Mouse (Mus musculus) left cerebral cortex, postnatal 14 days (tissue): ENCODE measurements around the gene Card11. TPM values are rescaled to one million over a fixed set of nuclear protein-coding genes. Genes with fewer than 3 reads are reported as not detected.

Experiments
- DNase-seq, 2 experiments: peaks; one replicate each; pipeline ENCODE4 v3.0.0; 2021 to 2022; ENCODE audit warnings: low spot score in 2 of 2, mixed read lengths in 1 of 2
- intact Hi-C: fragments of 180-260 bp; cut with DNase I; formaldehyde crosslinking; loops from one replicate; pipeline ENCODE4 v1.15.1; 2025
- total RNA-seq, 2 experiments: library from RNA; stranded (reverse); gene quantifications; 2 replicates each; pipeline ENCODE4 v1.2.3; 2021

The Card11 gene
- total RNA-seq, 2 experiments from 2014 or later: 0.27 to 0.37 TPM

- no peak for DNase-seq
- intact Hi-C loops: no loop called here
Observed at GRCm38 (mm10) chr5:140935848-140936247, 64.5 kb downstream of the Card11 start.

DNA sequence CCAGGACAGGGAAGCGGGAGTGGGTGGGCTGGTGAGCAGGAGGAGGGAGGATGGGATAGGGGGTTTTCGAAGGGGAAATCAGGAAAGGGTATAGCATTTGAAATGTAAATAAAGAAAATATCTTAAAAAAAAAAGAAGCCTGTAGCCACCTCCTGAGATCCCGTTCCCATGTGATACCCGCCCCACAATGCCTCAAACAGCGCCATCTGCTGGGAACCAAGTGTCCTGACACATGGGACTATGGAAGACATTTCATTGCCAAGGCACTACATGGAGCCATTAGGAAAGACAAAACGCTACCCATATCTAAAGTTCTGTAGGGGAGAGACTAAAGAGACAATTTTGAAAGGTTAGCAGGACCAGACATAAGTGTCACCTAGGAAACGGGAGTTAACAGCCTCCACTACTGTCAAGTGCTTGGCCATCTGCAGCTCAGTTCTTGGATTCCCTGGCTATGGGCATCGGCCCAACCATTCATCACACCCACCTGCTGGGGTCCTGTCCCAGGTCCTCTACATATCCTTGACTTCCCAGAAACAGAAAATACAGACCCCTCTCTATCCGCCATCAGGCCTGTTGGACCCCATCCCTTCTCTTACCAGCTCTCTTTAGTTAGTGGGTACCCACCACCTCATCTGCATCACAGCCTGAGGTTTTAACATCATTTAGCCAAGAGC, 65.6 kb downstream of the Card11 start:
- intact Hi-C loops: no loop called here
- DNase-seq: no peak

DNA sequence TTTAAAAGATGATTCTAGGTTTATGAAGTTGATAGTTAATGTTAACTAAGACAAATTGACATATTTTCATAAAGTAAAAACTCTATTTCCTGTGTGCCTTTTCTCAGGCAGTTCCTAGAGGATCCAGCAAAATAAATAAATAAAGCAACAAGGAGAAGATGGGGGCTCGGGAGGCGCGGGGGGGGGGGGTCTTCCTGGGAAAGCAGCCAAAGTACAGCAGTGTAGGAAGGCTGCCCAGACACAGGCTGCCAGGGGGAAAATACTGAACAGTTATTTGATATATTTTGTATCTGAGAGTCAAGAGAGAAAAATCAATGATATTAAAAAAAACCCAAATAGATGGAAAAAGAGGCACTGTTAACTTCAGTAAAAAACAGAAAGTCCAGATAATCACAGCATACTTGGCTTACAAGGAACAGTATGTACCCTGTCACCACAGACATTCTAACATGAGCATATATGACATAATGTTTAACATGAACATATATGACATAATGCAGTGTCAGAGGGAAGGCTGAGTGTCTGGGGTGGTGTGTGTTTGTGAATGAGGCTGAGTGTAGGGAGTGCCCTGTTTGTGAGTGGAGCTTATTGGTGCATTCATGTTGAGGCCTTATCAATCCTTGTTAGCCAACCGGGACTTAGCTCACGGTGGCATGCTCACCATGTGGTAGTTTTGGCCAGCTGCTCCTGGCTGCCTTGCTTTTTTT, 68.7 kb downstream of the Card11 start:
- no peak for DNase-seq
- intact Hi-C loops: no loop called here

- intact Hi-C loops: no loop called here
Observed at GRCm38 (mm10) chr5:140918519-140918918, 81.9 kb downstream of the Card11 start.

DNA sequence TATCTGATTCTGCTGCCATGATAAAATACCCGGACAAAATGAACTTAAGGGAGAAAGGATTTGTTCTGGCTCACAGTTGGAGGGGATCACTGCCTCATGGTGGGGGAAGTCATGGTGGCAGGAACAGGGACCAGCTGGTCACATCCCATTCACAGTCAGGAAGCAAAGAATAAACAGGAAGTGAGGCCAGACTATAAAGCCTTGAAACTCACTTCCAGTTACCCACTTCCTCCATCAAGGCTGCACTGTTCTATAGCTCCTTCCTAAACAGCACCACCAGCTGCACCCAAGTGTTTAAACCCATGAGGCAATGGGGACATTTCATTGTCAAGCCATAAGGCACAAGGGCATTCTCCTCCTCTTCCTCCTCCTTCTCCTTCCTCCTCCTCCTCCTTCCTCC, 82.6 kb downstream of the Card11 start:
- intact Hi-C loops: no loop called here
- no peak for DNase-seq

More at GRCm38 (mm10) chr5:140918519-140918918, 81.9 kb downstream of the Card11 start:
- DNase-seq: no peak

- intact Hi-C loops: no loop called here
- DNase-seq: no peak
Observed at GRCm38 (mm10) chr5:140910841-140911240, 89.5 kb downstream of the Card11 start.

DNA sequence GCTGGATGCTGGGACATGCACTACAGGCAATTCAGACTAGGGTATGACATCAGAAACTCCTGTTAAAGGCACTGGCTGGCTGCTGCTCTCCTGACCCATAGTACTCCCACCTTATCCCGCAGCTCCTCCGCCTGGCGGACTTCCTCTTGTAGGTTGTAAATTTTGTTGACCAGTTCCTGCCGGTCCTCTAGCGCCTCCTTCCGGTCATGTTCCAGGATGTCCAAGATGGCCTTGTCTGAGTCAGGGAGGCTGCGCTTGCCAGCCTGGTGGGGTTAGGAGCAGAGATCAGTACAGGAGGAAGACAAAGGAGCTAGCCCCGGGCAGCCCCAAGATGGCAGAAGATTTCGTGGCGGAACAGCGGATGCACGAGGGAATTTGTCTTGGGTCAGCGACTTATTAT, 99.5 kb downstream of the Card11 start:
- no peak for DNase-seq
- intact Hi-C loops: no loop called here

- DNase-seq: peak in 1 of 2 experiments; percentile 25
- intact Hi-C loops: loop anchor here (5.0 kb wide), 1 partner anchor 186 kb away; no protein-coding TSS in a partner anchor
Observed at GRCm38 (mm10) chr5:140891080-140891479, 109.3 kb downstream of the Card11 start.

DNA sequence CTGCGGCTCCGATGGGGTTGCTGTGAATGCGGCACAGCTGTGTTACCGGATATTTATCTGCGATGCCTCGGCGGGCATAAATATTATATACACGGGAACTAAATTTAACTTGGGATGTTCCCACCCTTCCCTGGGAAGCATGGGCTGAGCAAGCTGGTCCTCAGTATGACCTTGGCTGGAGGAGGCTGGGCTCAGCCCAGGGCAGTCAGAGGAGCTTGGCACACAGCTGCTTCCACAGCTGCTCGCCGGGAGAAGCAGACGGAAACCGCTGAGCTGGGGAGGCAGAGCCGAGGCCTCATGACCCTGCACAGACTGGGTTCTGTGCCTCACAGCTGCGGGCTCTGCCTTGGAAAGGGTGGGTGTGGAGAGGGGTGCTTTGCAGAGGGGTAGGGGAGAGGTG, 110.3 kb downstream of the Card11 start:
- intact Hi-C loops: loop anchor here (5.0 kb wide), 1 partner anchor 187 kb away; no protein-coding TSS in a partner anchor
- peak in 1 of 2 experiments; percentile 20 for DNase-seq

DNA sequence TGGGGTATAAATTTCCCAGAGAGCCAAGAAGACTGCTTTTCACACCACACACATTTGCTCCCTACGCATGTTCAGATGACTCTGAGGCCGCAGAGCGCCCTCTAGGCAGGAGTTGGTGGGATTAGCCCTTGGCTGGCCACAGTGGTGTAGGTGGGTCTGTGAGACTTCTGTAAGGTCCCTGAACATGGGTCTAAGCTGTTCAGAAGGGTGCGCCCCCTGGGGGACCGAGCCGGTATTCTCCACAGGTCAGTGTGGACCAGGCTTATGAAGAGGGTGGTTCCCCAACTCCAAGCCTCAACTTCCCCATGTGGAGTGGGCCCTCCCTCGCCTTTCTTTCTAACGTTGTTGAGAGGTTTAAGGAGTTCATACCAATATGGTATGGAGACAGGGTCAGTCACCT, 110.8 kb downstream of the Card11 start:
- peak; percentile 37 to 43 for DNase-seq
- intact Hi-C loops: no loop called here

GRCm38 (mm10) chr5:140887871-140888270, 112.5 kb downstream of the Card11 start:
- intact Hi-C loops: no loop called here
- DNase-seq: no peak

GRCm38 (mm10) chr5:140884966-140885365, 115.4 kb downstream of the Card11 start:
- intact Hi-C loops: no loop called here
- peak in 1 of 2 experiments; percentile 26 for DNase-seq

- intact Hi-C loops: no loop called here
Observed at GRCm38 (mm10) chr5:140882391-140882790, 118.0 kb downstream of the Card11 start.

DNA sequence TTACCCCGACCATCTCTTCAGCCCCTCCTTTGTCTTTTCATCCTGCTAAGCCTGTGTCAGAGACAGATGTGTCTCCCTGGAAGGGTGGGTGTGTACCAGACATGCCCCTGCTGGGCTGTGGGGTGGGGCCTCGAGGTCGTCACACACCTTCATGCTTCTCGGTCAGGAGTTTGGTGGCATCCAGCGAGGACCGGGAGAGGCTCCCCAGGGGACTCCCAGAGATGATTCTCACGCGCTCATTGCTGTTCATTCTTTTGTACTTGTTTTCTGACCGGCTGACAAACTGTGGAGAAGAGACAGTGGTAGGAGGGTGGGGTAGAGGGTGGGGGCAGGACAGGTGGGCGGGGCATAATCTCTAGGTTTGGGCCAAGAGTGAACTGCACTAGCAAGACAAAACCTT, 120.2 kb downstream of the Card11 start:
- intact Hi-C loops: no loop called here
- no peak for DNase-seq

More at GRCm38 (mm10) chr5:140882391-140882790, 118.0 kb downstream of the Card11 start:
- no peak for DNase-seq

GRCm38 (mm10) chr5:140878644-140879043, 121.7 kb downstream of the Card11 start:
- DNase-seq: no peak
- intact Hi-C loops: no loop called here

GRCm38 (mm10) chr5:140873736-140874307, 126.6 kb downstream of the Card11 start:
- intact Hi-C loops: loop anchor here (5.0 kb wide), 2 partner anchors 203 to 368 kb away; partner anchors contain the start of gene Sdk1
- DNase-seq: no peak

GRCm38 (mm10) chr5:140873039-140873551, 127.3 kb downstream of the Card11 start:
- intact Hi-C loops: loop anchor here (5.0 kb wide), 2 partner anchors 204 to 369 kb away; partner anchors contain the start of gene Sdk1
- peak in 1 of 2 experiments; percentile 34 for DNase-seq

GRCm38 (mm10) chr5:140872532-140873038, 127.8 kb downstream of the Card11 start:
- intact Hi-C loops: loop anchor here (5.0 kb wide), 2 partner anchors 205 to 370 kb away; partner anchors contain the start of gene Sdk1
- DNase-seq: no peak

DNA sequence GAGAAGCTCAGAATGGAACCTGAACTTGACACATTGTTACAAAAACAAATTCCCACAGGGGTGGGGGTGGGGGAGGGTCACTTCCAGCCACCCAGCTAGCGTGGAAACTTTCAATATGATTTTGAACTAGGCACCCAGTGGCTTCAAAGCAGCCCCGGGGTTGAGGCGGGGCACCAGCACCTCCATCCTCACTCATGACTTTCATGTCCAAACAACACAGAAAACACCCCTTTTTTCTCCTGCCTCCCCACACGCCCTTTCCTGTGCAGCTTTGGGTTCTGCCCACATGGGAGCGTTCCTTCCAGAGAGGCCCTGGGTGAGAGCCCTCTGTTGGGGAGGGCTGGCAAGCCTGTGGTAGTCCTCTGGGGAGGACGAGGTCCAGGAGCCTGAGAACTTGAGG, 129.1 kb downstream of the Card11 start:
- intact Hi-C loops: loop anchor here (5.0 kb wide), 2 partner anchors 206 to 371 kb away; partner anchors contain the start of gene Sdk1

DNA sequence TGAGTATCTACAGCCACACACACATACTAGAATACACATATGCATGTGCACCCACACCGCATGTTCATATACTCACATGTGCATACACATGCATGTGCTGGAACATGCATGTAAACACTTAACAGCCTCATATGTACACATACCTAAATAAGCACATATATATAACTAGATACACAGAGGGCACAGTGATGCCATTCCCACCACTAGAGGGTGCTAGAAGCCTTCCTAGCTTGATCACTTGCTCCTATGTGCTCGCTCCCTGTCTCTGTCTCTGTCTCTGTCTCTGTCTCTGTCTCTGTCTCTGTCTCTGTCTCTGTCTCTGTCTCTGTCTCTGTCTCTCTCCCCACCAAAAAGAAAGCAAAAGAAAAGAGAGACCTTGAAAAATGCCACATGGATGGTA, 131.3 kb downstream of the Card11 start:
- intact Hi-C loops: no loop called here
- peak; percentile 78 to 85 for DNase-seq

More for the DNA sequence above, 129.1 kb downstream of the Card11 start:
- no peak for DNase-seq
